Mouse (Mus musculus) CH12F3 (cell line): ENCODE data around the gene Plekhm3.

Experiments
- in situ Hi-C: fragments of 300-500 bp; cut with MboI; formaldehyde crosslinking; loops from 2 replicates; pipeline ENCODE4 v1.14.3; 2020; ENCODE audit warnings: low sequenced_read_pairs

Plekhm3 gene

DNA sequence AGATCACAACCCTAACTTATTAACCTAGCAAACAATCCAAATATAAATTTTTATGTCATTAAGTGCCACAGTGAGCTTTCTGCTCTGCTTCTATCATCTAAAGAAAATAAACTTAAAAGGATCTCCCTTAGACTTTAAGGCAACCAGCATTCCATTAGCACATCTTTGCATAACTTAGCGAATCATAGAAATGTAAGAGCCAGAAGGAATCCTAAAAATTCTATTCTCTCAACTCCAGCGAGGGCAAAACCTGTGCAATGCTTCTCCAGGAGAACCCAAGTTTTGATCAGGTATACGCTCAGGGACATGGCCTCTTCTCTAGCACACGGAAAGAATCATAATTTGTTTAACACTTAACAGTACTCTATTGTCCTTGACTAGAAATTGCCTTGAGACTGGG, 27.0 kb downstream of the Plekhm3 start:
- in situ Hi-C loops, result no loop called here

DNA sequence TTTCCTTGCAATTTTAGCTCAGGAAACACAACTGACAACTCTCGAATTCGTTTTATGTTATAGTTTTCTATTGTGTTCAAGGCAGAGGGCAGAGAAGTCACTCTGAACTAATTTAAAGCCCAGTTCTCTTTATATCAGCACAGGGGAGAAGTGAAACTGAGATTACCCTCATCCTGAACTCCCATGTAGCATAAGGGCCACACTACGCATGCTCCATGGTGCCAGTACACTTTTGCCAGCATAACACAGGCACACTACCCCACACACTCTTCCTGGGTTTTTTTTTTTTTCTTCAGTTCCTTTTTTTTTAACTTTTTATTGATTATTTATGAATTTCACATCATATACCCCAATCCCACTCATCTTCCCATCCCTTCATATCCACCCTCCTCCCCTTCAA, 28.1 kb downstream of the Plekhm3 start:
- in situ Hi-C loops, result no loop called here

DNA sequence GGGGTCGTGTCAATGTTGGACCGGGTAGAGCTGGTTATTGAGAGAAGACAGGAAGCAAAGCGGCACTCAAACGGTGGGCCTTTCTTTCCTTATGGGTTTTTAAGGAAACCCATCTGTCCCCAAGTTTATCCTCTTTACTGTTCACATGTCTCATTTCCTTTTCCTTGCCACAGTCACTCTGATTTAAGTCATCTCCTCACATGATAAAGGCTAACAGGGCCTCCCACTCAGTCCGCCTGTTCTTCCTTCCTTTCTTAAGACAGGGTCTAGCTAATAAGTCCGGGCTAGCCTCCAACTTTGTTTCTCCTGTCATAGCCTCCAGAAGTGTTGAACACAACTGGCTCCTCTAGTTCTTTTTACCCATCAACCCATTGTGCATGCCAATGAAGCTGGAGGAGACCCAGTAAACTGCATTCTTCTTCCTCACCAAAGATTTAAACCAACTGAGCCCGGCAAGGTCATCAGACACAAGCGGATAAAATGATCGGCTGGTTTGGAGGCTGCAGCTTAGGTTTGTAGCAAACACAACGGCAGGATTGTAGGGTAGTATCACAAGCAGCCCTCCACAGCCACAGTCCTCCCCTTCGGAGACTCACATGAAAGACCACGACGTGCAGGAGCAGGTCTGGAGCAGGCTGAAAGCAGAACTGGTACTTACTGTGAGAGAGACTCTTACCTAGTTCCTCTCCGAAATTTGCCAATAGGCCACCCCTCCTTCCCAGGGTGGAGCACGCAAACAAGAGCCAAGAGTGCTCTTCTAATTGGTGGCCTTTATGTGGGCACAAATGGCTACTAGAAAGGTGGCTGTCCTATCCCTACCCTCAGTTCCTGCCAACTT, 29.0 kb downstream of the Plekhm3 start:
- in situ Hi-C loops, result no loop called here

DNA sequence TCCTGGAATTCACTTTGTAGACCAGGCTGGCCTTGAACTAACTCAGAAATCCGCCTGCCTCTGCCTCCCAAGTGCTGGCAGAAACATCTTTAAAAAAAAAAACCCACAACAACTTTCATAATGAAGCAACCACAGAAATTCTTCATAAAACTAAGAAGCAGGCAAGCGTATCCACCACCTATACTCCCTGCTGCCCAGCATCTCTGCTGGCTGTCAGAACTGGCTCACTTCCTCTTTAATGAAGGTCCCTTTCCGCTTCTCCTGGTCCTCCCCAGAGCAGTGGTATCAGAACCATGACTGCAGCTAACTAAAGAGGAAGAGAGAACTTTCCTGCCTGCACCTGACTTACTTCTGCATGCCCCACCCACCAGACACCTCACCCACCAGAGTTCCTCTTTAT, 31.0 kb downstream of the Plekhm3 start:
- in situ Hi-C loops, result no loop called here

DNA sequence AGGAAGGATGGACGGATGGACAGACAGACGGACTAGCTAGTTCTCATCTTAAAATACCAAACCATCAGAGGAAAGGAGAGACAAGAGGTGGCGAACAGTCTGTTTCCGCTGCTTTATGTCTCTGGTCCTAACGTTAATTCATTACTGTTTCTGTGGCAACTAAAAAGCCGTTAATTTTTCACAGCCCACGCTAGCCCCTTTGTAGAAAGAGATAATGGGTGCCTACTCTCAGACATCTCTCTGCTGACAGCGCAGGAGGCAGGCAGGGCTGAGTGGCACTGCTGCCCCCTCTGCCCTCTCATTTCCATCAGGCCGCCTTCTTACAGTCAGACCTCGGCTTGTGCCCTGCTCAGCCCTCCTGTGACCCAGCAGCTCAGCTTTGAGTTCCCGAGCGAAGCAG, 32.3 kb downstream of the Plekhm3 start:
- in situ Hi-C loops, result no loop called here

DNA sequence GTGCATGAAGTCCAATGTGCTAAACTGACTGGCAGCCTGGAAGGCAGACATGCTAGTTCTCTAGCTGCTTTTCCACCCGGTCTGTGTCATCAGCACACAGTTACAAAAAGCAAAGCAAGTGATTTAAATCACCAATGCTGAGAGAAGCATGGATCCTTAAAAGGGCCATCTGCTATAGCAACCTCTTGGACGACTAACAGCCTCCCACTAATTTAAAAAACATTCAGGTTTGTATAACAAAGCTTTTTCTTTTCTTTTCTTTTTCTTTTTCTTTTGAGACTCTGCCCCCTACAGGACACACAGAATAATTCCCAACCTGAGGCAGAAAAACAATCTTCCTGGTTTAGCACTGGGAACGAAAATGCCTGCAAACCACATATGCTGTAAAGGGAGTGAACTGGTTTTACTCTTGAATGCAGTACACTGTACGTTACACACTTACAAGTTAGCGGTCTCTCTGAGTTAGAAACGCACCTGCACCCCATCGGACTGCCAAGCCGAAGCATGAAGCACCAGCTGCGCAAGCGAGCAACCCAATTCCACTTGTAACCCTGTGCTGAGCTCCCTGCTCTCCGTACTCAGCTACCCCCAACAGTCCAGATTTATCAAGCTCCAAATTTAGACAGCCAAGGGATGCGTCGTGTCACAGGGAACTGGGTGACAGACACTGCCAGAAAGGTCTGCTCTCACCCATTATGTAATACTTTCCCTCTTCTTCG, 37.7 kb downstream of the Plekhm3 start:
- in situ Hi-C loops, result no loop called here

DNA sequence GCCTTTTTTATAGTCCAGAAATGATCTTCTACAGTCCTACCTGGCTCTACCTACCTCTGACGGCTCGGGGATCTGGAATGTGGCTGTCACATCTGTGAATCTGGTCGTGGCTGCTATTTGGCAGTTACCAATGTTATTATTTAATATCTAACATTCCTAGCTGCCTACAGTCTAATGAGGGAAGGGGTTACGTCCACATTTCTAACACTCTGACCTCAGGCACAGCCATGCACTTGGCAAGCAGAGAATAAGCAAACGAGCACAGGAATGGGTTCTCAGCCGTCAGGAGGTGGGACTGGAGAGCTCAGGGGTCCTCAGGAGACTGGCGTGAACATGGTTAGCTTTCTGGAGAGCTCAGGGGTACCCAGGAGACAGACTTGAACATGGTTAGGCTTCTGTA, 38.7 kb downstream of the Plekhm3 start:
- in situ Hi-C loops, result no loop called here

DNA sequence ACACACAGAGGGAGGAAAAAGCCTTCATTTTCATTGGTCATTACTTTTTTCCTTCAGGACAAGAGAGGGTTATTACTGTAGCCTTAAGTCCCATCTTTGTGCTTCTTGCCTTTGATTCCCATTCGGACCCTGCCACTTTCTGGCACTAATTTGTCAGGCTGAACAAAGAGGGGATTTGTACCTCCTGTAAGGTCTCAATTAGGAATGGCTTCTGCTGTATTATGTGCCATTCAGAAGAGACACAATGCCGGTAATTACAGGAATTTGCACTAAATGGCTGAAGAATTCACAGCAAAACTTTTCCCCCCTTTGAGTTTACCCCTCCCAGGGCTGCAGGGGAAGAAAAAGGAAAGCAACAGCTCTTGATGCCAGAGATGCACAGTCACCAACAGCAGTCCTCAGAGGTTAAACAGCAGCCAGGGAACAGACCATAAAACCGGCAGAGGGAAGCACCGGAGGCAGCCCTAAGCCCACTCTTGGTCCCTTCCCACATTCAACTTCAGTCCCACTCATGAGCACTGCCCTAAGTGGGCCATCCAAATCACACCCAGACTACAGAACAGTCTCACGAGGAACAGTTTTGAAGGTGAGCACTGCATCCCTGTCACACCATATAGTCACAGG, 39.6 kb downstream of the Plekhm3 start:
- in situ Hi-C loops, result no loop called here

DNA sequence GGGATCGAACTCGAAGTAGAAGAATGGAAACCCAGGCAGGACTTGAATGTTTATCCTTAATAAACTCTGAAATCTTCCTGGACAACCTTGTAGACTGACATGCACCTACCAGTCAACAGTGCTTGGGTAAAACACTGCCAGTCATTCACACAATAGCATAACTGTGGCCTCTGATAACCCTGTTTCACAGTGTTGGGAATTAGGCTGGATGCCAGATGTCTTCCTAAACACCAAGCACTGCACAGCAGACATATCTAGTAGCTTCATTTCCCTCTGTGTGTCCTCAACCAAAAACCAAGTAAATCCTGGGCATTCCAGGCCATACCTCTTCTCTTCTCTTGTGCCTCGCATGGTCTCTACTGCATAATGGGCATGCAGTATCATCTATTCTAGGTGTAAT, 42.3 kb downstream of the Plekhm3 start:
- in situ Hi-C loops, result no loop called here

DNA sequence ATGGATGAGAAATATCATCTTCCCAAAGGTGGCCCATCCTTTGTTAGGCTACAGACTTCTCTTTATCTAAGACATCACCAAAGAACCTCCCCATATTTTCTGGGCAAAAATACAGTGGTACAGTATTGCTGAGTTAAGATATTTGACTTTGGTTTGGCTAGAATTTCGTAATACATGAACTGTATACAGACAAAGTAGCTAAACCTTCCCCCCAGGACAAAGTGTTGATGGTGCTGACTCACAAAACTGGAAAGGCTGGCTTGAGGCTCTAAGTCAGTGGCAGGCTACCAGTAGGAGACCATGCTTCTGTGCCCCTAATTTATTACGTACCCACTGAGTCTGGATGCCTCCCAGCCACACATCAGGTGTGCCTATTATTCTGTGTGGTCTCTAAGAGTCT, 48.9 kb downstream of the Plekhm3 start:
- in situ Hi-C loops, result no loop called here

DNA sequence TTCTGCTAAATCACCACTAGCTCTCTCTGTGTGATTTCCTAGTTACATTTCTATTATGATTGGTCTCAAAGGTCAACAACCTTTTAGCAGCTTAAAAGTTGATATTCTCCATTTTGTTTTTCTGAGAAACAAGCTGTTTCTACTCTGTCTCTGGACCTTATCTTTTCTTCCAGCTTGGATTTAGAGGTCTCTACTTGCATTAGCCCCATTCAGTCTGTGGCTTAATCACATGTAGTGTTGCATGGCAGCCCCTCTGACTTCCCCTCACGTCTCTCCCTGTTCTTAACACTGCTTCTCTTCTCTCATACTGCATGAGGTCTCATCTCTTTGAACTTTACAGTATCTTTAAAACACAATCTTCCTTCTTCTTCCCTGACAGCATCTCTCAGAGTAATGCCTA, 50.4 kb downstream of the Plekhm3 start:
- in situ Hi-C loops, result no loop called here

DNA sequence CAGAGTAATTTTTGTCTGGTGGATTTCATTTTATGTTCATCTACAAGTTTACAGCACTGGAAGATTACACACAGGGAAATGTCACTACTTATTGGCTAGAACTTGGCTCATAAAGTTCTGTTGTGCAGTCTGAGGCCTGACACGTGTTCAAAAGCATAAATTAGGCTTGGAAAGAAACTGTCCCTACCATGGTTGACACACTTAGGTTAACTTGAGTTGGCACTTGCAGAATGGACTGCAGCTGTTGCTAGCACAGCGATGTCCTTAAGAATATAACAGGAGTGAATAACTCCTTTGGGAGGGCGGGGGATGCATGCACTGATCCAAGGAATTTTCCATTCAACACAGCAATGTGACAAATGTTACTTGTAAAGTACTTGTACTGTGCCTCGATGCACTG, 53.2 kb downstream of the Plekhm3 start:
- in situ Hi-C loops, result no loop called here

DNA sequence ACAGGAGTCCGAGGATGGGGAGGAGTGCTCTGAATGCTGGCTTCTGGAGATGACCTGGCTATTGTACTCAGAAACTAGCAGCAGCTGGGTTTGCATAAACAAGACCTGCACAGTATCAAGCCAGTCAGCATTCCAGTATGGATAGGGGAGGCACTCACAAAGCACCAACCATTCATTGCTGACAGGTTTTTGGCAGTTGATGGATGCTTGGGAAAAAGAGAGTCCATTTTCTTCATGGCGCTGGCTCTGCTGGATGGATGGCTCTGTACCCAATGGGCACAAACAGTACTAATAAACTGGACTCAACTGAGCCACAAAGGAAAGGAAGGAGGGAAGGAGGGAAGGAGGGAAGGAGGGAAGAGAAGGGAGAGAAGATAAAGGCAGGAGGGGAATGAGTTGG, 53.8 kb downstream of the Plekhm3 start:
- in situ Hi-C loops, result no loop called here

DNA sequence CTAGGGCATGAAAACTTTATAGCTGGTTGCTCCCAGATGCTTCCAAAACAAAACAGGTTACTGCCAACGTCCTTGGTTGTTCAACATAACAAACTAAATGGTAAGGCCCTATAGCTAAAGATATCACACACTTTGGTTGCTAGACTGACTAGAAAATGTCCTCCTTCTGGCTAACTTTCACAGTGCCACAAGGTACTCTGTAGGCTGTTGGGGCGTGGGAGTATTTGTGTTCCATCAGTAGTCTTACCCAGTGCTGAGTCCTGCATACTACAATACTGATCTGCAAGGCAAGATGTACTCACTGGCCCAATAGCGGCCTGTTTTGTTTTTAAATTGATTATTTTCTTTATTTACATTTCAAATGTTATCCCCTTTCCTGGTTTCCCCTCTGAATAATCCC, 56.9 kb downstream of the Plekhm3 start:
- in situ Hi-C loops, result no loop called here

DNA sequence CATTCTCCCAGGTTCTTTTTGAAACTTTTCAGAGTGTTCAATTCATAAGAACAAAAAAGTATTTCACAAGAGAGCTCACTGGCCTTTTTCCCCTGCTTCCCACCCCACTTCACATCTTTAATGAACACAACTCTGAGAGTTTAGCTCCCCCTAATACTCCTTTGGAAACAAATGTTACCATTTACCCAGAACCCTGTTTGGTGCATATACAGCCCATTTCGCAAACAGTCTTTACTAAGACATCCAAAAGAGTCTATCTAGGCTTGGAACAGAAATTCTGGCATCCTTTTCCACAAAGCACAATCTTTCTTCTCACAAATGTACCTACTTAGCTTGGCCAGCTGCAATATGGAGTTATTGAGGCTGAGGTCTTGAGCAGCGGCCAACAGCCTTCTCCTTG, 59.1 kb downstream of the Plekhm3 start:
- in situ Hi-C loops, result no loop called here

DNA sequence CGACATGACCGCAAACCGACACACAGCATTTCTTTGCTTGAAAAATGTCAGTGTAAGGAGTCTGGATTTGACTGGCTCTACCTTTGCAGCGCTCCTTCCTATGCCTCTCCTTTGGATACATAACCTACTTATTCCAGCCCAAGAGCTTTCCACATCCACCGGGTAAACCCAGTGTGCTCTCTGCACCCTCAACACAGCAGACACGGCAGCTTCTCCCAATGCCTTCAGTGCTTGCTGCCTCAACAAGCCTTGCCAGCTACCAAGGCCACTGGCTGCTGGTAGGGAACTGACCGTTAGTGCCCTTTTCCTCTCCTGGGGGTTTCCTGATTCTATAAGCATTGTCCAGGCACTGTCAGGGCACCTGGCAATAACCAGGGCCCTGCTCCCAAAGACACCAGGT, 62.8 kb downstream of the Plekhm3 start:
- in situ Hi-C loops, result no loop called here

DNA sequence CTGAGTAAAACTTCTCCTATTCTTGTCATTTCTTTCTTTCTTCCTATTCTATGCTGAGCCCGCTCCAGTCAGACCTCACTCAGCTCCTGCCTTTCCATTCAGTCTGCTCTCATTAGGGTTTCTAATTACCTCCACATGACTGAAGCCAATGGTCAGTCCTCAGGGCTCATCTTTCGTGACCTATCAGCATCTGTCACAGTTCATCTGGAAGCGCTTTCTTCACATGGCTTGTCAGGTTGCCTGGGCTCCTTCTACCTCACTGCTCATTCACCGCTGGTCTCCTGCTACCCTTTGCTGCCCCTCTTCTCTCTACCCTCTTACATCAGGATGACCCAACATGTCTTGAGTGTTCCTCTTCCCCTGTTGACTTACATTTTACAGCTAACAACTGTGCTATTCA, 65.3 kb downstream of the Plekhm3 start:
- in situ Hi-C loops, result no loop called here

DNA sequence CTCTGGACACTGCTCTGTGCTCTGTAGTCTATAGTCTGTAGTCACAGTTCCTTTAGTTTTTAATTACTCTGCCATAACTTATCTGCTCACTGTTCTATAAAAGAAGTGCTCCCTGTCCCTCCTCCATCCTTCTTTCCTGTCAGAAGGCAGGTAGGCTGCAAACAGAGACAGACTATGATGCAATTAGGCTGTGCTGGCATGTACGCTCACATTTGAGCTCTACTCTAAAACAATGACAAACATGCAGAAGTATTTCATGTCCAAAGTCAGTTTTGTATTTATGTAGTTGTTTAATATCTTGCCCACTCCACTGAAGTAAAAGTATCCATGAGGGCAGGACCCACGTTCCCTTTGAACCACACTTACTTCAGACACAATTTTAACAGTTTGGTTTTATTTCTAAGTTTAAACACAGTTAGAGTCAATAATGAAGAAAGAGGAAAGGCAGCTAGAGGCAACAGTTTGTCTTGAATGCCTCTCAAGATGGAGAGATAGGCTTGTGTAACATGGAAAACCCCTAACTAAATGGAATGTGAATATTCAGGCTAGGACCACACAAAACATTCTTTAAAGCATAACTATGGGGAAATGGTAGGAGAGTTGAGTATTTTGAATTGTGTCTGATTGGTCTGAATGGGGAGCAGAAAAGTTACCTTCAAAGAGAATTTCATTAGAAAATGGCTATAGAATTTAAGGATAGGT, 69.0 kb downstream of the Plekhm3 start:
- in situ Hi-C loops, result no loop called here

DNA sequence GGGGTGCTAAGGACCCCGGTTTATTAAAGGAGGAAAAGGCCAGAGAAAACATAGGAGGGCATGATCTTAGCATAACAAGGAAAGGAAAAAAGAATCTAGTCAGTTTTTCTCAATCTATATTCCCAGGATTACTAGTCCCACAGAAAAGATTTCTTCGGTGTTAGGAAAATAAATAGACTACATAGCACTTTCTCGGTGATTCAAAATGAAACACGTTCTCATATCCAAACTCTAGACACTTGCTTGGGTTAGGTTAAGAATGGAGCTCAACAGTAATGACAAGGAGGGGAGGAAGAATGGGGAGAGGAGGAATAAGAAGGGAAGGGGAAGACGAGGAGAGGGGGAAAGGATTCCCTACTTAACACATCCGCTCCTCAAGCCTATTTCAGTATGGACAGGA, 69.9 kb downstream of the Plekhm3 start:
- in situ Hi-C loops, result no loop called here

DNA sequence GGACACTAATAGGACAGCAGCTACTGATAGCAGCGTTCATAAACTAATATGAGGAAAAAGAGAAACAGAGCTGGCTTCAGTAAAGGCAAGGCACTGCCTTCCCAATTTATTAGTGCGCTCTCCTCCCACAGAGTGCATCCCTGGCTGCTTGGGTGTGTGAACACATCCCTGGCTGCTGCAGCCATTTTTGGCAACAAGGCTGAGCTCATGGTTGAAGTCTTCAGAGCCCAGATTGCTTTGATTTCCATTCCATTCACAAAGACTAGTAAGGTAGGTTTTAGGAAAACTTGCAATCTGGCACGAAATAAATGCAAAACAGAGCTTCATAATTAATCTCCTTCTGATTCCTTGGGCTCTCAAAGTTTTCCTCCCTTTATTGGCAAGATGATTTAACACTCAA, 71.3 kb downstream of the Plekhm3 start:
- in situ Hi-C loops, result no loop called here

DNA sequence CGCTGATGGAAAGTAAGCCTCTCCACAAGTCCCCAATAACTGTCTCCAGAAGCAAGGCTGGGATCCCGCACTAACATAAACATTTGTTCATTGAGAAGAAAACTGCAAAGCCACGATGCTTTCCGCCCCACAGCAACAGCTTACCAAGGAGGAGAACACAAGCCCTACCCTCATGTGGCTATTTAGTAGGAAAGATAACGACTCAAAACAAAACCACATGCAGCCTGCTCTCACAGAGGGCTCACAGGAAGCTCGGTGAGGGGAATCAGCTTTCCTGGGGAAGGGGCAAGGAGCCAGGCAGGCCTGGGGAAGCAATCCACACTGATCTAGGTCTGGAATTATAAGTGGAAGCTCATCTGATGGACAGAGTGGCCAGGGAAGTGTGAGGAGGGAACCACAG, 72.6 kb downstream of the Plekhm3 start:
- in situ Hi-C loops, result no loop called here

DNA sequence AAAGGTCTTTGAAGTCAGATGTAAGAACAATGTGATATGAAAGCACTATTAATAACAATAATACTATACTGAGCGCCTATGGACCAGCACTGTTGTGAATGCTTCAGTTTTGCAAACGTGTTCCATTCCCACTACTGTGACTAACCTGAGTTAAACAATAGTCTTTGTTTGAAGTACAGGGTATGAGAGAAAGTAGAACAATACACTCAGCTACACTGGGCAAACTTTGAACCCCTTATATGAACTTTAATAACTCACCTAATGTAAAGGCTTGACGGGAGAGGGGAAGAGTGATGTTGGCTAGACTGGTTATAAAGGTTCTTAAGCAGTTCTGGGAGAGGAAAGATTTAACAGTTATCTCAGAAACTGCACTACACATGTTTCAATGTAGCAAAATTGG, 76.0 kb downstream of the Plekhm3 start:
- in situ Hi-C loops, result no loop called here
